Mouse (Mus musculus) ovary, postnatal 36 days (tissue): ENCODE data around the gene Asb9.

Source experiments
- DNase-seq: peaks from one replicate; pipeline ENCODE4 v3.0.0; 2022; ENCODE audit warnings: low spot score, mixed read lengths

Gene Asb9

DNA sequence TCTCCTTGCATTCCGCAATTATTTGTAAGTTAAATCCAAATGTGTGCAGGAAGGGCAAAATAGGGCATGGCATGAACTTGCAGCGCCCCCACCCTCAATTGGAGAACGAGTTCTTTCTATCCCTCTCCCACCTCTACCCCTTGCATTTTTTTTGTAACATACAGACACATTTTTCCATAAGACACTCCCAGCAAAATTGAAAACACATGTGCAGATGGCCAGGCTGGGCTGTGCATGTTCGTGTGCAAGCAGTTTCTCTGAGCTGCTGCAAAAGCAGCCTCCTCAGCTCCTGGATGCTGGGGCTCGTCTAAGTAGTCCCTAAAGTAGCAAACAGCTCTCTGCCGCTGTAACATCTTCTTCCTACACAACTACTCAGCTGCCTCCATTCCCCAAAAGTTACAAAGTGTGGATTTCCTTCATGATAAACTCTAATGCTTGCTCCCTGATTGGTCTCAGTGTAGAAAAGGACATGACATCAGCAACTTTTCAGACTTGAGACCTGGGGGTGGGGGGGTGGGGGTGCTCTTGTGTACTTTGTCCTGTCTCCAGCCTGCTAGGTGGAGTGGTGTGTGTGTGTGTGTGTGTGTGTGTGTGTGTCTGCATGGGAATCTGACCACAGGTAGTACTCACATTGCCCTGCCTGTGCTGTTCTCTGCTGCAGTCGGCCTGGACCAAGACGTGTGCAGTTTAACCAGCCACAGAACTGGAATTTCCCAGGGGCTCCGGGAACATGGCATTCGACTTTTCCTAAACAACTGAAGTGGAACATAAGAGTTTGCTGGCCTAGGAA is at the start of gene Asb9:
TSS of gene Asb9 (plus strand) at position 619 of the 790 bp plus-strand sequence.
- no peak for DNase-seq

DNA sequence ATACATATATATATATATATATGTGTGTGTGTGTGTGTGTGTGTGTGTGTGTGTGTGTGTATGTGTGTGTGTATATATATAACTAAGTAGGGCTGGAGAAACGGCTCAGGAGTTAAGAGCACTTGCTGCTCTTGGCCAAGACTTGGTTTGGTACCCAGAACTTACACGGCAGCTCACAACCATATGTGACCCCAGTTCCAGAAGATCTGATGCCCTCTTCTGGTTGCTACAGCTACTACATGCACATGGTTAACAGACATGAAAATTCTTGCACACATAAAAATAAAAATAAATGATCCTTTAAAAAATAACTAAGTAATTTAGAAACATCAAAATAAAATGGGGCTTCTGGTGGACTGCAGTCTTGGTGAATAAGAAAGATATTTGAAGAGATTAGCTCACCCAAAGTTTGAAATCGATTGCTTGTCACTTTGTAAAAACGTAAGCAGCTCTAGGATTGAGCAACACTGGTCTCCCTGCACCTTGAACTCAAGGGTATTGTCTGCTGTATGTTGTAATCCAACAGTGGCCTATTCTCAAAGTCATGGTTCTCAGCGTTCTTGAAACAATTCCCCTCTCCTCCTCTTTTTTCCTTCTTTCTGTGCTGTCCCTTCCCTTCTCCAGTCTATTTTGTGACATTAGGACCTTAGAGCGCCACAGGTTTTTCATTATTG is 46.8 kb upstream of the Asb9 start:
- no peak for DNase-seq

DNA sequence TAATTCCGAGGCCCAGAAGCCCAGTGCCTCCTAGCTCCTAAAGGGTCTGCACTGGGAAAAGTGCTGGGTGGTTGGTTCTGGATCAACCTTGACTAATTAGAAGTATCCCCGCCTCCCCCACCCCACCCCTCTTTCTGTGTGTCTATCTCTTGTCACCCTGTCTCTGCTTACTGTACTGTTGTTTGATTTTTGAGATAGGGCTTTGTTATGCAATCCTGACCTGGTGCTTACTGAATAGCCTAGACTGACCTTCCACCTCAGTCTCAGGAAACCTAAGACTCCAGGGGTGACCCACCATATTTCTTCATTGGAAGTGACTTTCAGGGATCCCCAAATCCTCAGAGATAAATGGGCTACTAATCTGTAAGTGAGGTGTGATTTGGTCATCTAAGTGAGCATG is 3.9 kb upstream of the Asb9 start:
- DNase-seq, result no peak

DNA sequence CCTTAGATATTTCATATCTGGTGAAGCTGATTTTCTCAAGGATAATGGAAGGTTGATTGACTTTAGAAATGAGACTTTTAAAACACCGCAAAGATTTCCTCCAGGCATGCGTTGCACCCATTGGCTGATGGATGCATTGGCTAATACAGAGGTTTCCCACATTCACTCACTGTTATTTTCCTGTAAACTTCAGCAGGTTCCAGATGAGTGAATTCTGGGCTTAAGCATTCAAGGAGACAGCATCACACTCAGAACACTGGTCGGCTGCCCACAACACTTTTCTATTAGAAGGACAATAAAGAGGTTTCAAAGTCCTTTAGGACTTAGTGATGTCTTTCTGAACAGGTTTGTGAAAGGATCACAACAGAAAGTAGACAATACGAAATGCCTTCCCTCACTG is 941 bp downstream of the Asb9 start:
- DNase-seq, result no peak

DNA sequence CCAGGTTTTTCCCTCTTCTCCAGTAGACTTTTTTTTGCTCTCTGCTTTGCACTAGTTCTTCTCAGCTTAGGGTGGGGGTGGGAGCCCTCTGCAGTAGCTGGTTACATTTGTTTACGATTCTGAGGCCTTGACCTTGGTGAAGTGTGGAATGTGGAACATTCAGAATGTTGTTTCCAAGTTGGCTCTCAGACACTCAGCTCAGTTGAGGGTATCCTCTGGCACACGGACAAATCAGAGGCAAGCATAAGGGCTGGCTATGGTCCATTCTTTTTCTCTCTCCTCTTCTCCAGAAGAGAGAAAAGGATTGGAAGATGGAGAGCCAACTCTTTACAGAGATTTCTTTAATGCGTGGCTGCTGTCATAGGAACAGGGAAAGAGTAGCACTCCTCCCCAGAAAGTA is 2.6 kb downstream of the Asb9 start:
- no peak for DNase-seq

DNA sequence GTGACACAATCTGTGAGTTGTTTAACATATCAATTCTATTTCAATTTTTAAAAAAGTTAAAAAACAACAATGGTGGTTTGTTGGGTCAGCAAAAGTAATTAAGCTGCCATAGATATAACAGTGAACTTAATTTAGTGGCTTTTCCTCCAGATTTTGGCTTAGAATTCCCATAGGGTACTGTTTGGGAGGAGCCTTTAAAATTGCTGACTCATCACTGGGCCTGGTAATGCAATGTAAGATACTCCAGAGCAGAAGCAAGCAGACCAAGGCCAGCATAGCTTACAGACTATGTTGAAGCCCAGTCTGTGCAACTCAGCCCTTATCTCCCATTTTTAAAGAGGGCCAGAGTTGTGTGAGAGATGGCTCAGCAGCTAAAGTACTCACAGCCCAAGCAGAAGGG is 16.0 kb downstream of the Asb9 start:
- DNase-seq, result no peak

DNA sequence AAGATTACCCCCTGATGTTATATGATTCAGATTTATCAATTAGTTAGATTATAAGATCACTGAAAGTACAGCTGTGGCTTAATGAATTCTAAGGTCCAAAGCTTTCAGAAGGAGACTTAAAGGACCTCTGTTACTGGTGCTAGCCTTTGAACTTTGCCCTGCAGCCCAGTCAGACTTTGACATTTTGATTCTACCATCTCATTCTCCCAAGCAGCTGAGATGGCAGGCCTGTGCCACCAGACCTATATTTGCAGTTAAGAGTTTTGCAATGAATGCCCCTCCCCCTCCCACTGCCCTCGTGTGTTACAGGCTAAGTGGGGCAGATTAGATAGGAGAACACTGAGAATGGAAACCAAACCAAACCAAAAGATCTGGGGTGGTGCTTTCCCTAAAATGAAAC is 20.4 kb downstream of the Asb9 start:
- DNase-seq, result no peak

DNA sequence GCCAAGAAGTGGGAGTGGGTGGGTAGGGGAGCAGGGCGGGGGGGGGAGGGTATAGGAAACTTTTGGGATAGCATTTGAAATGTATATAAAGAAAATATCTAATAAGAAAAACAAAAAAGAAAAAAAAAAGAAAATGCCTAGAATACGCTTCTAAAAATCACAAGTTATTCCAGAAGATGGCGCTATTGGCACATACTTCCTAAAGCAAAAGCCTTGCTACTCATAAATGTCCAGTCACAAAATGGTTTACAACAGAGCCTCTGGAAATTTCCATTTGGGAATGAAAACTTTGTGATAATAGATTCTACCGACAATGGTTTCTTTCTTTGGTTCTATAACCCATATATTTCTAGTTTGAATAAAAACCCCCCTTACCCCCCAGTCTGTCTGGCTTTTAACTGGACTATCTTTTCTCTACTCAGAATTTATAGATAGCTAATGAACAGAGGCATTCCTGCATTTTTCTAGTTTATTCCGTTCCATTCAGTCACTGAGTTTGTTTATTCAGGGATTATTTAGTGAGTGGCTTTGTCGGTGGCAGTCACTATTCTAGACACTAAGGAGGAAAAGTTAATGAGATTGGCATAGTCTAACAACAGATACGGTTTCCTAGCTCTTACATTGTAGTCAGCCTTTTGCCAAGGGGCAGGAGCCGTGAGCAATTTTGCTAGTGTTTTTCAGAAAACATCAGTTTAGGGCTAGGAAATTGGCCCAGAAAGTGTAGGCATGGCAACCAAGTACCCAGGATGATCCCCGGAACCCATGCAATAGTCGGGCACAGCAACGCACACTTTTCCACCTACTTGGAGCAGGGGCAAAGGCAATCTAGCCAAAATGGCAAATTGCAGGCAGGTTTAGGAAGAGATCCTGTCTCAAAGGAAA is 35.5 kb downstream of the Asb9 start:
- DNase-seq, result no peak

DNA sequence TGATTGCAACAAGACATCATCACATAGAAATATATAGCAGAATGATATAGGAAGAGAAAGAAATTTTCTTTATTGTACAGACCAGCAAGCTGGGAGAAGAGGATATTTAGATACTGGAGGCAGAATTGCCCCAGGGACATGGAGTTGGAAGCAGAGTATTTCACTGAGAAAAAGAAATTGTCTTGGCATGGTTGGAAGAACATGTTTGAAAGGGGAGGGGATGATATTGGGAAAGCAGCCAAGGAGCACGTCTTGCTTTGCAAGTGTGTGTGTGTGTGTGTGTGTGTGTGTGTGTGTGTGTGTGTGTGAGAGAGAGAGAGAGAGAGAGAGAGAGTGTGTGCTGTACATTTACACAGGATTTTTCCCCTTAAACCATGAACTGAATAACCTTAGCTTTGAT is 64.1 kb downstream of the Asb9 start:
- DNase-seq, result no peak

DNA sequence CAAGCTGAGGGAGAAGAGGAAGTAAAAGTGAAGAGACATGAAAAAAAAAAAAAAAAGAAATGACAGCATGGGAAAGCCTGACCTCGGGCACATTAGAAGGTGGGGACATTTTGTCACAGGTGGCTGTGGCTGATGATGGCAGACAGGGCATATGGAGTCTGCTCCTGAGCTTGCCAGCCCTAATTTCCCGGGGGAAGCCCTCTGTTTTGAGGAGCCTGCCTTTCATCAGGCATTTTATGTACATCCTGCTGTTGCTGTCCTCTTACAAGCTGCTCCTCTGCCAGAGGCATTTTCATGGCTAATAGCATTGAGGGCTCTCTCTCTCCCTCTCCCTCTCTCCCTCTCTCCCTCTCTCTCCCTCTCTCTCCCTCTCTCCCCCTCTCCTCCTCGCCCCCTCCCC is 70.8 kb downstream of the Asb9 start:
- DNase-seq, result no peak
